Mouse (Mus musculus): ENCODE measurements around the gene Mtrex. TPM values are rescaled to one million over a fixed set of nuclear protein-coding genes. Genes with fewer than 3 reads are reported as not detected.

The Mtrex gene
- 55.1 and 57.4 TPM in 2 replicates for total RNA-seq (2012; rRNA removed)
- 10 to 100 TPM; 62.2 to 96.5 TPM for polyA plus RNA-seq (2012; ENCODE audit: insufficient read depth in 1 of 2, insufficient read length in 2 of 2, low read depth in 1 of 2, low replicate concordance in 2 of 2, missing spikeins in 1 of 2)

DNA sequence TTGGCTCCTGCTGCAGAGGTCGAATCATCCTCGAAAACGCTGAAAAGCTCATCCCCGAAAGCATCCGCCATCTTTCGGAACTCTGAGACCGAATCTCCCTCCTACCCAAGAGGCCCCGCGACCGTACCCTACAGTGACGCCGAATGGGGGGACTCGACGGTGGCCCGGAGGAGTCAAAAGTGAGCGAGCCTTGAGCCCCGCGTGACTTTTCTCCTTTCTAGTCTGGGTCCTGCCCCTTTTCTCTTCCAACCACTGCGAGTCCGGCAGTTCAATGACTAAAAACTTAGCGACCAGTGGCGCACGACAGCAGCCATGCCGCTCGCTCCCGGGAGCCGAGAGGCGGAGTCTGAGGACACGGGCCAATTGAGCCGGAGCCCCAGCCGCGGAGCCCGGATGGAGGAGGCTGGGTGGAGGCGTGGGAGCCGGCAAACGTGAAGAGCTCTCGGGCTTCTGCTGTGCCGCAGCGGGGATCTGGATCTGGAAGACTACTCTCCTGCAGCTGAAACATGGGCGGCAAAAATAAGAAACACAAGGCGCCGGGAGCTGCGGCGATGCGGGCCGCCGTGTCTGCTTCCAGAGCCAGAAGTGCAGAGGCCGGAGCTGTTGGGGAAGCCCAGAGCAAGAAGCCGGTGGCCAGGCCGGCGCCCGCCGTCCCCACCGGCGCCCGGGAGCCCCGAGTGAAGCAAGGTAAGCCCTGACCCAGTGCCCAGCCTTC, at the start of gene Mtrex, which contains the start of gene Dhx29:
Gene Mtrex, minus strand, starts transcription at position 112 of the 715 bp plus-strand sequence.
Gene Dhx29, plus strand, starts transcription at position 168 of the 715 bp plus-strand sequence.
- H3K9ac ChIP-seq (ENCODE audit: control insufficient read depth, low read depth, low read length, poor library complexity, severe bottlenecking) = peak within 1 kb of the TSS; percentile 98
- peak within 1 kb of the TSS; percentile 77 to 98 for H3K4me3 ChIP-seq (ENCODE audit: control insufficient read depth in 1 of 2, insufficient read depth in 1 of 2, low read depth in 2 of 2, low read length in 2 of 2)
- peaks cover 3 to 14% of the 10 kb centered on the region in 2 experiments; a peak in 3 of 4 replicates for H3K4me1 ChIP-seq (ENCODE audit: control insufficient read depth in 1 of 2, insufficient read depth in 2 of 2, low read length in 2 of 2)
- H3K36me3 ChIP-seq (ENCODE audit: control insufficient read depth in 1 of 2, insufficient read depth in 2 of 2, low read length in 2 of 2) = peaks cover 6 to 14% of the 10 kb centered on the region in 2 experiments
- no peaks in the 10 kb centered on the region for H3K9me3 ChIP-seq (replicated peaks; ENCODE audit: insufficient read depth, low read length)
- peaks cover 52% of the 10 kb centered on the region for H3K79me2 ChIP-seq (ENCODE audit: control insufficient read depth, insufficient read depth, low read length, poor library complexity)
- H3K27me3 ChIP-seq (ENCODE audit: control insufficient read depth in 1 of 2, insufficient read depth in 2 of 2, low read length in 2 of 2) = no peaks in the 10 kb centered on the region
- peak within 1 kb of the TSS; percentile 89 for H3K27ac ChIP-seq (ENCODE audit: control insufficient read depth, low read depth, low read length)
- DNase-seq (ENCODE audit: low read depth, low spot score) = peak; percentile 99
- TF ChIP-seq JUND (IDR thresholded peaks at IDR 0.05; ENCODE audit: low read depth, low read length) (no peak), TAL1 (IDR thresholded peaks at IDR 0.05; ENCODE audit: low read length) (no peak), ZKSCAN1 (IDR thresholded peaks at IDR 0.05; ENCODE audit: low read depth, low read length) (no peak), GATA1 (IDR thresholded peaks at IDR 0.05; ENCODE audit: low read depth, low read length) (no peak), USF2 (IDR thresholded peaks at IDR 0.05; ENCODE audit: borderline replicate concordance in 1 of 2, insufficient read depth in 1 of 2, low read depth in 1 of 2, low read length in 2 of 2) (no peak), ZNF384 (IDR thresholded peaks at IDR 0.05; ENCODE audit: low read depth, low read length) (no peak), TBP (IDR thresholded peaks at IDR 0.05; ENCODE audit: low read depth, low read length) (peak; percentile 63), CHD1 (IDR thresholded peaks at IDR 0.05; ENCODE audit: low read depth, low read length) (no peak), ETS1 (IDR thresholded peaks at IDR 0.05; ENCODE audit: low read depth, low read length) (peak; percentile 61; the same call in 1 of the 2 replicates), MYB (IDR thresholded peaks at IDR 0.05; ENCODE audit: low read depth, low read length) (no peak), POLR2AphosphoS5 (IDR thresholded peaks at IDR 0.05; ENCODE audit: borderline replicate concordance, low read depth, low read length) (no peak), MYC (IDR thresholded peaks at IDR 0.05; ENCODE audit: low read depth, low read length) (peak; percentile 78; the same call in 1 of the 2 replicates), EP300 (IDR thresholded peaks at IDR 0.05; ENCODE audit: low read depth in 1 of 2, low read length in 2 of 2) (no peak), POLR2A (IDR thresholded peaks at IDR 0.05; ENCODE audit: control insufficient read depth in 1 of 2, insufficient read depth in 1 of 2, low read depth in 1 of 2, low read length in 2 of 2, poor library complexity in 1 of 2) (peak; percentile 52 to 92; a peak in 3 of 4 replicates), MXI1 (IDR thresholded peaks at IDR 0.05; ENCODE audit: low read depth, low read length) (peak; percentile 96), MEF2A (IDR thresholded peaks at IDR 0.05; ENCODE audit: extremely low read depth, insufficient replicate concordance, low read depth, low read length, poor library complexity, severe bottlenecking) (no peak), USF1 (IDR thresholded peaks at IDR 0.05; ENCODE audit: low read depth, low read length) (peak; percentile 88), E2F4 (IDR thresholded peaks at IDR 0.05; ENCODE audit: borderline replicate concordance, low read depth, low read length) (no peak), HCFC1 (IDR thresholded peaks at IDR 0.05; ENCODE audit: low read depth, low read length) (peak; percentile 97), BHLHE40 (IDR thresholded peaks at IDR 0.05; ENCODE audit: borderline replicate concordance, low read depth, low read length) (no peak), UBTF (IDR thresholded peaks at IDR 0.05; ENCODE audit: borderline replicate concordance, insufficient read depth, low read depth, low read length) (0 out of 2 replicates have a peak, but pooled peaks have one; percentile 73), ZMIZ1 (IDR thresholded peaks at IDR 0.05; ENCODE audit: low read depth, low read length) (no peak; the same call in none of the 2 replicates), POLR2AphosphoS2 (IDR thresholded peaks at IDR 0.05; ENCODE audit: low read length) (peak; percentile 72; the same call in 1 of the 2 replicates), RCOR1 (IDR thresholded peaks at IDR 0.05; ENCODE audit: low read depth, low read length) (no peak), NELFE (IDR thresholded peaks at IDR 0.05; ENCODE audit: low read depth, low read length) (peak; percentile 77), ELF1 (IDR thresholded peaks at IDR 0.05; ENCODE audit: low read depth, low read length) (peak; percentile 70; the same call in 1 of the 2 replicates), RAD21 (IDR thresholded peaks at IDR 0.05; ENCODE audit: low read depth, low read length) (no peak), SIN3A (IDR thresholded peaks at IDR 0.05; ENCODE audit: low read length) (peak; percentile 88), GABPA (IDR thresholded peaks at IDR 0.05; ENCODE audit: low read depth, low read length) (no peak), CTCF (IDR thresholded peaks at IDR 0.05 in 2 of 3, conservative IDR thresholded peaks at IDR 0.05 in 1 of 3; ENCODE audit: control insufficient read depth in 1 of 3, insufficient read depth in 1 of 3, low read depth in 2 of 3, low read length in 3 of 3, poor library complexity in 1 of 3, severe bottlenecking in 1 of 3) (no peak), MAFK (IDR thresholded peaks at IDR 0.05; ENCODE audit: borderline replicate concordance, low read depth, low read length) (no peak), TCF12 (IDR thresholded peaks at IDR 0.05; ENCODE audit: low read depth, low read length) (peak; percentile 30), CHD2 (IDR thresholded peaks at IDR 0.05; ENCODE audit: low read length) (no peak; the same call in 1 of the 2 replicates), MAX (IDR thresholded peaks at IDR 0.05; ENCODE audit: low read length) (peak; percentile 74; the same call in 1 of the 2 replicates), ZC3H11A (IDR thresholded peaks at IDR 0.05; ENCODE audit: low read depth, low read length) (no peak)

All from MEL (cell line).